In genomic region chr15:81361417-81362015, GRCm38 (mm10) we compare ENCODE assay signal across 9 mouse cellular contexts. TPM values are rescaled to one million over a fixed set of nuclear protein-coding genes. Genes with fewer than 3 reads are reported as not detected.
DNase-seq lines count a peak whose midpoint lies in the region; ATAC-seq and TF ChIP-seq lines count a peak whose summit lies in the region.
"Had no signal": no experiment of that assay in that cellular context is flagged by ENCODE, and none has a peak within 500 bp of the region (broad histone marks: within the 10 kb centered on the region; RNA-seq: fewer than 3 reads in every experiment).

No protein-coding gene starts in this region.

- peaks cover 42% of the 10 kb centered on the region for H3K36me3 ChIP-seq in lung, embryonic 14.5 days (ENCODE audit: insufficient read depth)
- peaks cover 38% of the 10 kb centered on the region for H3K36me3 ChIP-seq in embryonic facial prominence, embryonic 13.5 days
- peaks cover 17% of the 10 kb centered on the region for H3K36me3 ChIP-seq in intestine, postnatal 0 days (ENCODE audit: control insufficient read depth, insufficient read depth)

- intact Hi-C loops in left cerebral cortex, postnatal 36 days (cut with DNase I), result no loop called here

- 0 out of 2 replicates have a peak overlapping the region, but pooled peaks have one; percentile 77 for H3K9ac ChIP-seq in lung, embryonic 14.5 days
- no peak overlapping the region for H3K9ac ChIP-seq in embryonic facial prominence, embryonic 13.5 days
- no peak overlapping the region for H3K9ac ChIP-seq in intestine, postnatal 0 days (ENCODE audit: low read depth, low read length)

- H3K4me1 ChIP-seq in lung, embryonic 14.5 days (ENCODE audit: insufficient read depth), result peaks cover 6% of the 10 kb centered on the region
- peaks cover 40% of the 10 kb centered on the region for H3K4me1 ChIP-seq in embryonic facial prominence, embryonic 13.5 days
- no peaks in the 10 kb centered on the region; the same call in 1 of the 2 replicates for H3K4me1 ChIP-seq in intestine, postnatal 0 days (replicated peaks; ENCODE audit: control insufficient read depth, insufficient read depth, low read length)

- TF ChIP-seq CTCF in lung, embryonic 14.5 days (IDR thresholded peaks at IDR 0.05; ENCODE audit: low read depth), result no peak
- TF ChIP-seq CTCF in intestine, postnatal 0 days (IDR thresholded peaks at IDR 0.05; ENCODE audit: low read depth), result no peak

- no peak overlapping the region for H3K4me3 ChIP-seq in lung, embryonic 14.5 days (ENCODE audit: low read depth, low read length)
- H3K4me3 ChIP-seq in embryonic facial prominence, embryonic 13.5 days, result peak overlapping the region; percentile 77; the same call in 1 of the 2 replicates
- no peak overlapping the region for H3K4me3 ChIP-seq in intestine, postnatal 0 days (ENCODE audit: low read depth, low read length)

- no peaks in the 10 kb centered on the region for H3K9me3 ChIP-seq in lung, embryonic 14.5 days (ENCODE audit: low read depth, low read length)
- H3K9me3 ChIP-seq in embryonic facial prominence, embryonic 13.5 days, result no peaks in the 10 kb centered on the region
- H3K9me3 ChIP-seq in intestine, postnatal 0 days (ENCODE audit: control insufficient read depth), result no peaks in the 10 kb centered on the region

- ATAC-seq in lung, embryonic 14.5 days (ENCODE audit: insufficient read depth), result no peak
- no peak for ATAC-seq in embryonic facial prominence, embryonic 13.5 days (ENCODE audit: insufficient number of reproducible peaks, insufficient read depth, low FRiP score, low TSS enrichment, low read depth)
- ATAC-seq in intestine, postnatal 0 days, result no peak

- H3K27ac ChIP-seq in lung, embryonic 14.5 days (ENCODE audit: low read depth), result peak overlapping the region; percentile 51
- peak overlapping the region; percentile 91 for H3K27ac ChIP-seq in embryonic facial prominence, embryonic 13.5 days
- peak overlapping the region; percentile 29; the same call in 1 of the 2 replicates for H3K27ac ChIP-seq in intestine, postnatal 0 days (ENCODE audit: low read depth, low read length)

- H3K4me2 ChIP-seq in lung, embryonic 14.5 days, result peak overlapping the region; percentile 74
- peak overlapping the region; percentile 80 for H3K4me2 ChIP-seq in embryonic facial prominence, embryonic 13.5 days
- peak overlapping the region; percentile 84 for H3K4me2 ChIP-seq in intestine, postnatal 0 days (replicated peaks; ENCODE audit: low read depth)

- peak; percentile 10 for DNase-seq in lung, embryonic 14.5 days
- DNase-seq in lung, postnatal 10 days, result no peak
- peak; percentile 14 for DNase-seq in naive thymus-derived CD4-positive, alpha-beta T cell, adult 2 months (ENCODE audit: low read depth)
- DNase-seq in adrenal gland, postnatal 14 days, result no peak
- DNase-seq in right cerebral cortex, postnatal 14 days, result no peak
- no peak for DNase-seq in left cerebral cortex, postnatal 36 days (ENCODE audit: low spot score in 2 of 2)

- no peaks in the 10 kb centered on the region for H3K27me3 ChIP-seq in lung, embryonic 14.5 days (ENCODE audit: insufficient read depth, low read length)
- no peaks in the 10 kb centered on the region for H3K27me3 ChIP-seq in embryonic facial prominence, embryonic 13.5 days
- H3K27me3 ChIP-seq in intestine, postnatal 0 days (replicated peaks; ENCODE audit: control insufficient read depth, insufficient read depth, low read length), result peaks cover 4% of the 10 kb centered on the region; the same call in 1 of the 2 replicates

- 31% methylated on average over 10 of the region's 10 CpGs for whole genome bisulfite sequencing in lung, embryonic 14.5 days
- 45% methylated on average over 10 of the region's 10 CpGs for WGBS in embryonic facial prominence, embryonic 13.5 days
- 25% methylated on average over 10 of the region's 10 CpGs for WGBS in intestine, postnatal 0 days

RNA-seq across cellular contexts. Expression of gene Slc25a17, which starts 0.9 kb away (rescaled TPM):
- 103 and 109 TPM in 2 replicates for polyA plus RNA-seq in lung, embryonic 14.5 days (2014; fragmentation: Nextera tagmentation; extraction: Ambion mirVana)
- 128 and 133 TPM in 2 replicates for polyA plus RNA-seq in embryonic facial prominence, embryonic 13.5 days (2015; fragmentation: Nextera tagmentation; extraction: Ambion mirVana)
- 30.6 and 33.2 TPM in 2 replicates for polyA plus RNA-seq in intestine, postnatal 0 days (2015; fragmentation: Nextera tagmentation; extraction: Ambion mirVana)
- 139 and 141 TPM in 2 replicates for total RNA-seq in adrenal gland, postnatal 14 days (2021)
- total RNA-seq in left cerebral cortex, postnatal 36 days (2021), result 10 to 100 TPM; 39.3 to 41.7 TPM

RNA-seq across cellular contexts. Expression of gene St13, which starts 38.4 kb away (rescaled TPM):
- polyA plus RNA-seq in lung, embryonic 14.5 days (2014; fragmentation: Nextera tagmentation; extraction: Ambion mirVana), result 132 and 145 TPM in 2 replicates
- polyA plus RNA-seq in embryonic facial prominence, embryonic 13.5 days (2015; fragmentation: Nextera tagmentation; extraction: Ambion mirVana), result 173 and 185 TPM in 2 replicates
- polyA plus RNA-seq in intestine, postnatal 0 days (2015; fragmentation: Nextera tagmentation; extraction: Ambion mirVana), result 66.9 and 68.2 TPM in 2 replicates
- 256 and 303 TPM in 2 replicates for total RNA-seq in adrenal gland, postnatal 14 days (2021)
- total RNA-seq in left cerebral cortex, postnatal 36 days (2021), result 100 to 1,000 TPM; 159 to 162 TPM

RNA-seq across cellular contexts. Expression of gene Xpnpep3, which starts 38.4 kb away (rescaled TPM):
- polyA plus RNA-seq in lung, embryonic 14.5 days (2014; fragmentation: Nextera tagmentation; extraction: Ambion mirVana), result 8.6 and 9.6 TPM in 2 replicates
- 10.0 and 13.5 TPM in 2 replicates for polyA plus RNA-seq in embryonic facial prominence, embryonic 13.5 days (2015; fragmentation: Nextera tagmentation; extraction: Ambion mirVana)
- polyA plus RNA-seq in intestine, postnatal 0 days (2015; fragmentation: Nextera tagmentation; extraction: Ambion mirVana), result 2.3 and 2.4 TPM in 2 replicates
- total RNA-seq in adrenal gland, postnatal 14 days (2021), result 21.6 and 29.2 TPM in 2 replicates
- 10 to 100 TPM; 14.2 to 14.4 TPM for total RNA-seq in left cerebral cortex, postnatal 36 days (2021)

RNA-seq across cellular contexts. Expression of gene Dnajb7, which starts 46.6 kb away (rescaled TPM):
- polyA plus RNA-seq in lung, embryonic 14.5 days (2014; fragmentation: Nextera tagmentation; extraction: Ambion mirVana), result 1.4 and 2.2 TPM in 2 replicates
- 2.5 and 3.5 TPM in 2 replicates for polyA plus RNA-seq in embryonic facial prominence, embryonic 13.5 days (2015; fragmentation: Nextera tagmentation; extraction: Ambion mirVana)
- 0.17 and 0.35 TPM in 2 replicates for polyA plus RNA-seq in intestine, postnatal 0 days (2015; fragmentation: Nextera tagmentation; extraction: Ambion mirVana)
- total RNA-seq in adrenal gland, postnatal 14 days (2021), result not detected in 2 replicates
- total RNA-seq in left cerebral cortex, postnatal 36 days (2021), result not detected
- total RNA-seq: gastrocnemius, postnatal 4 days had no signal

Comparison
In these comparisons a context has a peak if more than half of its experiments do, and no peak if none do; other contexts are left out.
1. DNase-seq: peak in lung, embryonic 14.5 days (single experiment) and naive thymus-derived CD4-positive, alpha-beta T cell, adult 2 months (single experiment); none in lung, postnatal 10 days (single experiment), adrenal gland, postnatal 14 days (single experiment), right cerebral cortex, postnatal 14 days (single experiment) and left cerebral cortex, postnatal 36 days (0 of 2).
2. H3K27ac ChIP-seq: peak in every context shown above with its lines; median percentile 91 in embryonic facial prominence, embryonic 13.5 days; 51 in lung, embryonic 14.5 days; 29 in intestine, postnatal 0 days.
3. Peak in every context shown above with its lines, with median percentiles within 50 percentile points of each other: H3K4me2 ChIP-seq.